Mouse (Mus musculus): Measurements from ENCODE around the gene Rell1. TPM values are rescaled to one million over a fixed set of nuclear protein-coding genes. Genes with fewer than 3 reads are reported as not detected.
"Not testable (repeated sequence)": the region's sequence is repeated elsewhere in the genome, so short reads cannot be mapped to it uniquely, and the experiment has no call there.

The Rell1 gene
- polyA plus RNA-seq, 1 experiment from 2014 or later: 11.5 TPM

DNA sequence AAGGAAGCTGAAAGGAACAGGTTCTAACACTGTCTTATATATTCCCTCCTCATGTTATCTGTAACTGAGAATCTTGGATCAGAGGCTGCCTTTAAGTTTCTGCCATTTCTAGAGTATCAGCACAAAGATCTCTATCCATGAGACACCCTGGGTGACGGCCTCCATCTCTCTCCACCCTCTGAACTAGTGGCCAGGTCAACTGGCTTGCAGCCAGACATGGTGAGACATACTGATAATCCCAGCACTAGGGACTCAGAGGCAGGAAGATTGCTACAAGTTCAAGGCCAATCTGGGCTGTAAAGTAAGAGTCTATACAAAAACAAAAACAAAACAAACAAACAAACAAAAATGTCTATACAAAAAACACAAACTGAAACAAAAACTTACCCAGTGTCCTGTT is 53.8 kb downstream of the Rell1 start:
- Histone ChIP-seq H3K9ac (ENCODE audit: low read depth, low read length) (no peak overlapping the region), H3K4me1 (replicated peaks; ENCODE audit: control insufficient read depth, insufficient read depth, low read length) (no peaks in the 10 kb centered on the region), H3K4me2 (replicated peaks; ENCODE audit: low read depth) (no peak overlapping the region), H3K36me3 (ENCODE audit: control insufficient read depth, insufficient read depth) (no peaks in the 10 kb centered on the region), H3K27me3 (replicated peaks; ENCODE audit: control insufficient read depth, insufficient read depth, low read length) (no peaks in the 10 kb centered on the region), H3K27ac (ENCODE audit: low read depth, low read length) (no peak overlapping the region), H3K9me3 (ENCODE audit: control insufficient read depth) (no peaks in the 10 kb centered on the region), H3K4me3 (ENCODE audit: low read depth, low read length) (no peak overlapping the region)
- 53% methylated on average over 1 of the region's 1 CpGs for WGBS
- TF ChIP-seq CTCF (IDR thresholded peaks at IDR 0.05; ENCODE audit: low read depth): no peak
- ATAC-seq: no peak

- Histone ChIP-seq H3K4me1 (replicated peaks; ENCODE audit: control insufficient read depth, insufficient read depth, low read length) (no peaks in the 10 kb centered on the region), H3K4me2 (replicated peaks; ENCODE audit: low read depth) (no peak overlapping the region), H3K36me3 (ENCODE audit: control insufficient read depth, insufficient read depth) (no peaks in the 10 kb centered on the region), H3K9me3 (ENCODE audit: control insufficient read depth) (no peaks in the 10 kb centered on the region), H3K9ac (ENCODE audit: low read depth, low read length) (no peak overlapping the region), H3K4me3 (ENCODE audit: low read depth, low read length) (no peak overlapping the region), H3K27ac (ENCODE audit: low read depth, low read length) (no peak overlapping the region), H3K27me3 (replicated peaks; ENCODE audit: control insufficient read depth, insufficient read depth, low read length) (no peaks in the 10 kb centered on the region)
- ATAC-seq: no peak
- 83% methylated on average over 10 of the region's 10 CpGs for WGBS
- TF ChIP-seq CTCF (IDR thresholded peaks at IDR 0.05; ENCODE audit: low read depth): no peak
Measured at GRCm38 (mm10) chr5:63910171-63910960, 58.3 kb downstream of the Rell1 start.

- no peaks in the 10 kb centered on the region for H3K27me3 ChIP-seq (replicated peaks; ENCODE audit: control insufficient read depth, insufficient read depth, low read length)
- H3K4me3 ChIP-seq (ENCODE audit: low read depth, low read length): no peak overlapping the region
- H3K36me3 ChIP-seq (ENCODE audit: control insufficient read depth, insufficient read depth): no peaks in the 10 kb centered on the region
- WGBS: 49% methylated on average over 4 of the region's 4 CpGs
- no peak overlapping the region for H3K9ac ChIP-seq (ENCODE audit: low read depth, low read length)
- H3K4me1 ChIP-seq (replicated peaks; ENCODE audit: control insufficient read depth, insufficient read depth, low read length): no peaks in the 10 kb centered on the region
- H3K4me2 ChIP-seq (replicated peaks; ENCODE audit: low read depth): no peak overlapping the region
- no peak for TF ChIP-seq CTCF (IDR thresholded peaks at IDR 0.05; ENCODE audit: low read depth)
- H3K9me3 ChIP-seq (ENCODE audit: control insufficient read depth): no peaks in the 10 kb centered on the region
- ATAC-seq: no peak
- H3K27ac ChIP-seq (ENCODE audit: low read depth, low read length): no peak overlapping the region
Measured at GRCm38 (mm10) chr5:63907513-63907912, 61.2 kb downstream of the Rell1 start.

DNA sequence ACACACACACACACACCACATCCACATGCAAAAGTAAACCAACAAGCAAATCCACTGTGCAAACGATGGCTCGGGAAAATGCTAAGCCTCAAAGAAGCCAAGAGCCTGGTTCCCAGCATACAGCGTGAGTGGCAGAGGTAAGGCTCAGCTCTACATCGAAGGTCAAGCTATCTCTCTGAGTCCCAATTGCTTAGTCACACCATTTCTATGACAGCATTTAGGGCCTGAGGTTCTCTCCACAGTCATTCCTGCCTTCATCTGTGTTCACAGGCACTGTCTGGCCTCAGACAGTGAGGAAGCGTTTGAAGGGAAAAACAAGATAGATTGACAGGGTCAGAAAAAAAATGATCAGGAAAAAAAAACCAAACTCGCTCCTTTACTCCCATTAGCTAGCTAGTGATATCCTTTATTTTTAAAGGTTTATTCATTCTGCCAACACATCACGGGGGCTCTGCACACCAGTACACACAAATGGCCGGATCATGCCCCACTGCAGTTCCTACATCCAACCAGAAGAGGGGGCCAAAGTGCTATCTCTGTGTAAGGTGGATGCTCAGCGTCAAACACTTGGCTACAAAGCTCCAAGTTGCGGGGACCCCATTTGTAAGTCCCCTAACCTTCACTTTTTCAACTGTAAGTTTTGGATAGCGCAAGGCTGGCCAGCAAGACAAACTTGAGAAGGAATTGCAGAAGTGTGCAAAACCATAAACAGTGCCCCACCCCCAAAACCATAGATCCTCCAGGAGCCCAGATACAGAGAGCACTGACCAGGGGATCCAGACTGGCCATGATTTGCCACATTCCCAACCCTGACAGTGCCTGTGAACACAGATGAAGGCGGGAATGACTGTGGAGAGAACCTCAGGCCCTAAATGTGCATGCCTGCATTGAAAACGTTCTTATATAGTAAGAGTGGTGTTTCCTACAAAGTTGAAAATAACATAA is 62.3 kb downstream of the Rell1 start:
- Histone ChIP-seq H3K4me2 (replicated peaks; ENCODE audit: low read depth) (no peak overlapping the region), H3K4me1 (replicated peaks; ENCODE audit: control insufficient read depth, insufficient read depth, low read length) (no peaks in the 10 kb centered on the region), H3K9me3 (ENCODE audit: control insufficient read depth) (no peaks in the 10 kb centered on the region), H3K9ac (ENCODE audit: low read depth, low read length) (no peak overlapping the region), H3K36me3 (ENCODE audit: control insufficient read depth, insufficient read depth) (no peaks in the 10 kb centered on the region), H3K27ac (ENCODE audit: low read depth, low read length) (no peak overlapping the region), H3K4me3 (ENCODE audit: low read depth, low read length) (no peak overlapping the region), H3K27me3 (replicated peaks; ENCODE audit: control insufficient read depth, insufficient read depth, low read length) (no peaks in the 10 kb centered on the region)
- 37% methylated on average over 13 of the region's 13 CpGs for WGBS
- ATAC-seq: peak; percentile 45; the same call in 1 of the 2 replicates
- TF ChIP-seq CTCF (IDR thresholded peaks at IDR 0.05; ENCODE audit: low read depth): peak; percentile 97

GRCm38 (mm10) chr5:63903329-63903728 is 65.4 kb downstream of the Rell1 start:
- no peaks in the 10 kb centered on the region for H3K4me1 ChIP-seq (replicated peaks; ENCODE audit: control insufficient read depth, insufficient read depth, low read length)
- no peak for TF ChIP-seq CTCF (IDR thresholded peaks at IDR 0.05; ENCODE audit: low read depth)
- H3K36me3 ChIP-seq (ENCODE audit: control insufficient read depth, insufficient read depth): peaks cover 6% of the 10 kb centered on the region; the same call in 1 of the 2 replicates
- ATAC-seq: peak; percentile 58; the same call in 1 of the 2 replicates
- H3K4me3 ChIP-seq (ENCODE audit: low read depth, low read length): no peak overlapping the region
- H3K27me3 ChIP-seq (replicated peaks; ENCODE audit: control insufficient read depth, insufficient read depth, low read length): no peaks in the 10 kb centered on the region
- no peak overlapping the region for H3K9ac ChIP-seq (ENCODE audit: low read depth, low read length)
- no peak overlapping the region for H3K4me2 ChIP-seq (replicated peaks; ENCODE audit: low read depth)
- H3K9me3 ChIP-seq (ENCODE audit: control insufficient read depth): no peaks in the 10 kb centered on the region
- WGBS: 65% methylated on average over 3 of the region's 3 CpGs
- H3K27ac ChIP-seq (ENCODE audit: low read depth, low read length): no peak overlapping the region

DNA sequence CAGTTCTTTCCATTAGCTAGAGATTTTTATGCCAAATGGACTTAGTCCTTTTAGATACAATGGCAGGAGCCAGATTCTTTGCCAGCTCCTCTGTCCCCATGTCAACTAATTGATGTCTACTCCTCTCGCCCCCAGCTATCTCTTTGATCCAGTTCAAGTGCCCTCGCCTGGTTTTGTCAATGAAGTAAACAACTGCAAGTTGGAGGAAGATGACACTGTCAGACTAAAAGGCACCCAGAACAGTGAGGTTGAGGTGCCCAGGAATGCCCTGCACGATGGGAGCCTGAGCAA is 70.9 kb downstream of the Rell1 start:
- Histone ChIP-seq H3K4me1 (replicated peaks; ENCODE audit: control insufficient read depth, insufficient read depth, low read length) (no peaks in the 10 kb centered on the region), H3K27me3 (replicated peaks; ENCODE audit: control insufficient read depth, insufficient read depth, low read length) (no peaks in the 10 kb centered on the region), H3K9ac (ENCODE audit: low read depth, low read length) (no peak overlapping the region), H3K36me3 (ENCODE audit: control insufficient read depth, insufficient read depth) (peaks cover 12% of the 10 kb centered on the region; the same call in 1 of the 2 replicates), H3K27ac (ENCODE audit: low read depth, low read length) (no peak overlapping the region), H3K4me2 (replicated peaks; ENCODE audit: low read depth) (no peak overlapping the region), H3K4me3 (ENCODE audit: low read depth, low read length) (no peak overlapping the region), H3K9me3 (ENCODE audit: control insufficient read depth) (no peaks in the 10 kb centered on the region)
- no peak for TF ChIP-seq CTCF (IDR thresholded peaks at IDR 0.05; ENCODE audit: low read depth)
- ATAC-seq: no peak
- 68% methylated on average over 3 of the region's 3 CpGs for WGBS

DNA sequence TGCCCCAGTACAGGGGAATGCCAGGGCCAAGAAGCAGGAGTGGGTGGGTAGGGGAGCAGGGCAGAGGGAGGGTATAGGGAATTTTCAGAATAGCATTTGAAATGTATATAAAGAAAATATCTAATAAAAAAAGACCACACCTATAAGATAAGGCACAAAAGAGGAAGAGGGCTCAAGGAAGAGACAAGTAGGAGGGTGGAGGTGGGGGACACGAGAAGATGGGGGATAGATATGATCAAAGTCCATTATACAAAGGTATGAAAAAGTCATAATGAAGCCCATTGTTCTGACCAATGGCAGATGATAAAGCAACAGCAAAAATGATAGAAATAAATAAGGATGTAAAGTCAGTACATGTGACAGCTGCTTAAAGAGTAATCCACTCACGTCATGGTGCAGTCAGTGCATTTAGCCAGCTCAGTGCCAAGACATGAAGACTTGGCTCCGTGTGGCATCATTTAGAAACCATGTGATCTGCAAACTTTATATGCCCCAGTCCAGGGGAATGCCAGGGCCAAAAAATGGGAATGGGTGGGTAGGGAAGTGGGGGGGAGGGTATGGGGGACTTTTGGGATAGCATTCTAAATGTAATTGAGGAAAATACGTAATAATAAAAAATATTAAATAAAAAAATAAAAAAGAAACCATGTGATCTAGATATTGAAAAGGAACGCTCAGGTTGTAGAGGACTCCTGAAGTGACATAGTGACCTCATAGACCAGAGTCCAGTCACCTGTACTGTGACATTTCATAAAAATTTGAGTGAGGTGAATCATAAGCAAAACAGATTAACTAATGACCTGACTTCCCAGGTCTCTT is 71.5 kb downstream of the Rell1 start:
- WGBS: 71% methylated on average over 5 of the region's 5 CpGs
- H3K9ac ChIP-seq (ENCODE audit: low read depth, low read length); H3K4me3 ChIP-seq (ENCODE audit: low read depth, low read length); H3K27me3 ChIP-seq (replicated peaks; ENCODE audit: control insufficient read depth, insufficient read depth, low read length); H3K4me1 ChIP-seq (replicated peaks; ENCODE audit: control insufficient read depth, insufficient read depth, low read length); H3K27ac ChIP-seq (ENCODE audit: low read depth, low read length); H3K9me3 ChIP-seq (ENCODE audit: control insufficient read depth); H3K4me2 ChIP-seq (replicated peaks; ENCODE audit: low read depth): not testable (repeated sequence)
- ATAC-seq: peak; percentile 87; the same call in 1 of the 2 replicates
- H3K36me3 ChIP-seq (ENCODE audit: control insufficient read depth, insufficient read depth): peaks cover 12% of the 10 kb centered on the region; the same call in 1 of the 2 replicates

All from intestine, postnatal 0 days (tissue).